Mouse (Mus musculus): ENCODE data around the gene Usf3.

The Usf3 gene

DNA sequence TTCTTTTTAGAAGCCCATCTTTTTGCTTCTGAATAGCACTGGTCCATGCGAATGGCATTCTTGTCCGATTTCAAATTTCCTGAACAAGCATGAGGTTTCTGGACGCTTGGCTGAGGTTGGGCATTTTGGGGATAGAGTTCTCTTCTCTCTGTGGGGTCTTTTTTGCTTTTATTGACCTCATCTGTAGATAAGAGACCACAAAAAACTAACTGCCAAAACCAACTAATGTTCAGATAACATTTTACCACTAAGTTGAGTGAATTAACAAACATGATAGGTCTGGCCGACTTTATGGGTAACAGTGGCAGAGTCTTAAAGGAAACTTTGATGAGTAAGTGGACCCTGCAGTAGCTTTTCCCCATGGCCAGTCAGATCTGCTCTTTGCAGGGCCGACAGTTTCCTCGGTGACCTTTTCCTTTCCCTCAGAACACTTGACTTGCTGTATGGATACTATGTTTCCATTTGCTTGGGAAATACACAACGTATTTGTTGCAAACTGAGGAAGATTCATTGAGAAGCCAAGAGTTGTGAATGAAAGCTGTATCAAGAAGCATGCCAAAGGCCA, 1.0 kb downstream of the Usf3 start:
- DNase-seq (ENCODE audit: low spot score in 2 of 2) = no peak

DNA sequence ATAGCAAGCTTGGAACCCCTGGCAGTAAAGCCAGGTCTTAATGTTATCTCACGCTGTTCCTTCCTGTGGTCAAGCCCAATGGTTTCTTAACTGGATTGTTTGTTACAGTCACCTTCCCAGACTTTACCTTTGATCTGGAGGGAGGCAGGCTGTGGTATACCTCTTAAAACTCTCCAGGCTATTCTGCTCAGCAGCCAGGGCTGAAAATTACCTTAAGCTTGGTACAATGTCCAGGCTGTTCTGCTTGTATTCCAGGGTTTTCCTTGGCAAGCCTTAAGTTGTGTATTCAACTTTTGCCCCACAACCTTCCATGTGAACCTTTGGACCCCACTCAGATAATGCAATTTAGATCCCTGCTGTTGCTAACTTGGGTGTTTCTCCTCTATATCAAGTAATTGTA, 2.0 kb downstream of the Usf3 start:
- DNase-seq (ENCODE audit: low spot score in 2 of 2) = no peak

- no peak for DNase-seq (ENCODE audit: low spot score in 2 of 2)
Observed at GRCm38 (mm10) chr16:44176511-44176910, 3.5 kb downstream of the Usf3 start.

- no peak for DNase-seq (ENCODE audit: low spot score in 2 of 2)
Observed at GRCm38 (mm10) chr16:44178555-44178954, 5.5 kb downstream of the Usf3 start.

DNA sequence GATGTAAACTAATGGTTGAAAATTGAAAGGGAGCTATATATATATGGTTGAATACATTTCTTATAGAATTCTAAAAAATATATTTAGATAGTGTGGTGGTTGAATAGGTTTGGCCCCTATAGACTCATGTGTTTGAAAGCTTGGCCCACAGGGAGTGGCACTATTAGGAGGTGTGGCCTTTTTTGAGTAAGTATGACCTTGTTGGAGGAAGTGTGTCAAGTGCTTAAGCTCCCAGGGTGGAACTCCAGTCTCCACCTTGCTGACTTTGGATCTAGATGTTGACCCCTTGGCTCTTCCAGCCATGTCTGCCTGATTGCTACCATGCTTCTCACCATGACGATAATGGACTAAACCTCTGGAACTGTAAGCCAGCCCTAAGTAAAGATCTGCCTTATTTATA, 9.6 kb downstream of the Usf3 start:
- DNase-seq (ENCODE audit: low spot score in 2 of 2) = no peak

- DNase-seq (ENCODE audit: low spot score in 2 of 2) = no peak
Observed at GRCm38 (mm10) chr16:44184769-44185168, 11.7 kb downstream of the Usf3 start.

GRCm38 (mm10) chr16:44187172-44187571, 14.1 kb downstream of the Usf3 start:
- DNase-seq (ENCODE audit: low spot score in 2 of 2) = no peak

DNA sequence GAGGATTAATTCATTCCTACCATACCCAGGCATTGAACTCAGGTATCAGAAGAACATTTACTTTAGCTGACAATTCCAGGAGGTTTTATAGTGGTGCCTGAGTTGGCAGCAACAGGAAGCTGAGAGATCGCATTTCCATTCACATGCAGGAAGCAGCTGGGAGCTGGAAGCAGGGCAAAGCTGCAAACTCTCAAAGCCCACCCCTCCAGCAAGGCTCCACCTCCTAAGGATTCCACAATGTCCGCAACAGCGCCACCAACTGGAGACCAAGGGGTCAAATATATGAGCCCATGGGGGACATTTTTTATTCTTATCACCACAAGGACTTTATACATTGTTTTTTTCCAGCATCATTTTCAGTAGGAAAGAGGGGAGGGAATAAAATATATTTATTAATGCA, 15.7 kb downstream of the Usf3 start:
- no peak for DNase-seq (ENCODE audit: low spot score in 2 of 2)

- no peak for DNase-seq (ENCODE audit: low spot score in 2 of 2)
Observed at GRCm38 (mm10) chr16:44190032-44190431, 17.0 kb downstream of the Usf3 start.

GRCm38 (mm10) chr16:44190968-44191367, 17.9 kb downstream of the Usf3 start:
- no peak for DNase-seq (ENCODE audit: low spot score in 2 of 2)

GRCm38 (mm10) chr16:44199066-44199703, 26.1 kb downstream of the Usf3 start:
- no peak for DNase-seq (ENCODE audit: low spot score in 2 of 2)

DNA sequence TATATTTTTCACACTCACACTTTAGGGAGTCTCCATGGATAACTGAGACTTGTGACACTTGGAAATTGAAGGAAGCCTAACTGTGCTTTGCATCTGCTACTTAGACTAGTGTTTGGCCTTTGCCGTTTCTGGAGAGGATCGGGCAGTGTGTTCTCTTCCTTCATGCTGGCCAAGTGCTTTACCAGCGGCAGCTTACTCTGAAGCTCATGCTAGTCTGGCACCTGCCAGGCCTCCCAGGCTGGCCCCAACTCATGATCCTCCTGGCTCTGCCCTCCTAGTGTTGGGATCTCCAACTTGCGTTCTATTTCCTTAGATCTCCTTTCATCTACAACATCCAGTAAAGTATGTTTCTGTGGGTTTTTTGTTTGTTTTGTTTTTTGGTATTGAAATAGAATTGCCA, 27.1 kb downstream of the Usf3 start:
- DNase-seq (ENCODE audit: low spot score in 2 of 2) = no peak

DNA sequence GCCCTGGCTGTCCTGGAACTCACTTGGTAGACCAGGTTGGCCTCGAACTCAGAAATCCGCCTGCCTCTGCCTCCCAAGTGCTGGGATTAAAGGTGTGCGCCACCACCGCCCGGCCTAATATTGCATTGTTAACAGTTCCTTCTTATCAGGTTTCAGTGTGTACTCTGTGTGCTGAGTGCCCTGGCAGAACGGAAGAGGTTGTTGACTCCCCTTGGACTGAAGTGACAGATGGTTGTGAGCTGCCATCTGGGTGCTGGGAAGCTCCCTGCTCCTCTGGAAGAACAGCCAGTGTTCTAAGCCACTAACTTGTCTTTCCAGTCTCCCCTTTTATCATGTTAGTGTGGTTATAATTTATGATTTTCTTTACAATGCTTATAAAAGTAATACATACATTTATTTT, 31.3 kb downstream of the Usf3 start:
- DNase-seq (ENCODE audit: low spot score in 2 of 2) = no peak

- DNase-seq (ENCODE audit: low spot score in 2 of 2) = no peak
Observed at GRCm38 (mm10) chr16:44205973-44206372, 32.9 kb downstream of the Usf3 start.

- DNase-seq (ENCODE audit: low spot score in 2 of 2) = no peak
Observed at GRCm38 (mm10) chr16:44210156-44211053, 37.4 kb downstream of the Usf3 start.

DNA sequence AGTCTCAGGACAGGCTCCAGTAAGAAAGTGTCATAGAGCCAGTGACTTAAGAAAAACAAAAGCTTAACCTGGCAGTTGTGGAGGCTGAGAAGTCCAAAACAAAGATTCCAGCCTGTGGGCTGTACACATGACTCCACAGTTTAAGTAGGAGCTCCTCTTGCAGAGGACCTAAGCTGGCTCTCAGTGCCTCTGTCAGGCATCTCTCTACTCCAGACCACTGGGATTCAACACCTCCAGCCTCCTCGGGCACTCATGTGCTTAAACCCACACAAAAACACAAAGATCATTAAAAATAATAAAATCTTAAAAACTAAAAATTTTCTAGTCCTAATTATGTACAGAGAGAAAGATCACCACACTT, 38.0 kb downstream of the Usf3 start:
- DNase-seq (ENCODE audit: low spot score in 2 of 2) = no peak

DNA sequence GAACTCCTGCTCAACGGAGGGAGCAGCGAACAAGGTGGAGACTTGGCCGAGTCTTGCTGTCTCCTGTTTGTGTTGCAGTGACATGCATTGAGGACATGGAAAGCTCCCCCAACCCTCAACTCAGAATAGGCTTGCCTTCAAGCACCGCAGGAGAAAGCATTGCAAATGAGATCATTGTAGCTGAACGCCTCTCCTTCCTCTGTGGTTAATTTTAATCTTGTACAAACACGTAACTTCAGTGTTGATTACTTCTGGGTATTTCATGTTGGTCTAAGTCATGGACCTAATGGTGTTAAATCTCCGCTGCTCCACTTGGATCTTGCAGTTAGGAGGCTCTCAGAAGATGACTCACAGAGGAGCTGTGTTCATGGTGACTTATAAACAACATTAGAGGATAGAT, 39.7 kb downstream of the Usf3 start:
- no peak for DNase-seq (ENCODE audit: low spot score in 2 of 2)

GRCm38 (mm10) chr16:44215513-44215912, 42.5 kb downstream of the Usf3 start:
- no peak for DNase-seq (ENCODE audit: low spot score in 2 of 2)

- no peak for DNase-seq (ENCODE audit: low spot score in 2 of 2)
Observed at GRCm38 (mm10) chr16:44216417-44216816, 43.4 kb downstream of the Usf3 start.

DNA sequence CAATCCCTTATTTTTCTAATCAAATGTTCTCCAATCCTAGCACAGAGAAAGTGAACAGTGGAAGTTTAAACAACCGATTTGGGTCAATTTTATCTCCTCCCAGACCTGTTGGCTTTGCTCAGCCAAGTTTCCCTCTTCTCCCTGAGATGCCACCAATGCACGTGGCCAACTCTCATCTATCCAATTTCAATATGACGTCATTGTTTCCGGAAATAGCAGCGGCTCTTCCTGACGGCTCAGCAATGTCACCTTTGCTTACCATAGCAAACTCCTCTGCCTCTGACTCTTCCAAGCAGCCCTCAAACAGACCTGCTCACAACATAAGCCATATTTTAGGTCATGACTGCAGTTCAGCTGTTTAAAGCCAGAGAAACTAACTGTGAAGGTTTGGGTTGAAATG, 48.4 kb downstream of the Usf3 start:
- no peak for DNase-seq (ENCODE audit: low spot score in 2 of 2)

DNA sequence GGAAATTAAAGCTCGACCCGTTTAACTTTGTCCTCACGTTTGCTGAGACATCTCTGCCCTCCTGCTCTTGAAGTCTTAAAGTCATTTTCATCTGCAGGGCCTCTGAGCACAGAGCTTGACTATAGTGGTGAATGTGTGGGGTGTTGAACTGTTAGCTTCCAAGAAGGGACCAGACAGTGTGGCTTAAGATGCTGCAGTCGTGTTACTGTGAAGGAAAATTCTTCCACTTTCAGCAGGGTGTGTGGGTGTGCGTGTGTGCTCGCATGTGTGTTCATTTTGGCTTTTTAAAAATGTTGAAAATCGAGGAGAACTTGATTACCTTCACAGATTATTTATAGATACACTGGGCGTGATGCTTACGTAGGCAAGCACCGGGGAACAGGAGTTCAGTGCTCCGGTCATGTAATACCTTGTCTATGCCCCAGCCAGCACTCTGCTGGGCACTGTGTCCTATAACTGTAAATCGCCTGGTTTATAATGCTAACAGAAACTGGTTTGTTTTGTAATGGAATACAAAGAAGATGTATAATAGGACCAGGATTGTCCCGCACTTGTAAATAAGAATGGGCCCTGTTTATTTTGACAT, 53.8 kb downstream of the Usf3 start:
- no peak for DNase-seq (ENCODE audit: low spot score in 2 of 2)

- peak in 1 of 2 experiments; percentile 31 for DNase-seq (ENCODE audit: low spot score in 2 of 2)
Observed at GRCm38 (mm10) chr16:44233019-44233418, 60.0 kb downstream of the Usf3 start.

GRCm38 (mm10) chr16:44237836-44238235, 64.8 kb downstream of the Usf3 start:
- DNase-seq (ENCODE audit: low spot score in 2 of 2) = no peak

Data from urinary bladder, postnatal 36 days (tissue).